Mouse (Mus musculus): Measurements from ENCODE around the gene Mlip. TPM values are rescaled to one million over a fixed set of nuclear protein-coding genes. Genes with fewer than 3 reads are reported as not detected.
A peak's percentile ranks its signal among the peaks of the same experiment; 100 is the strongest.
"Not testable (repeated sequence)": the region's sequence is repeated elsewhere in the genome, so short reads cannot be mapped to it uniquely, and the experiment has no call there.

Mlip gene
- total RNA-seq (2021) = 100 to 1,000 TPM; 154 TPM

DNA sequence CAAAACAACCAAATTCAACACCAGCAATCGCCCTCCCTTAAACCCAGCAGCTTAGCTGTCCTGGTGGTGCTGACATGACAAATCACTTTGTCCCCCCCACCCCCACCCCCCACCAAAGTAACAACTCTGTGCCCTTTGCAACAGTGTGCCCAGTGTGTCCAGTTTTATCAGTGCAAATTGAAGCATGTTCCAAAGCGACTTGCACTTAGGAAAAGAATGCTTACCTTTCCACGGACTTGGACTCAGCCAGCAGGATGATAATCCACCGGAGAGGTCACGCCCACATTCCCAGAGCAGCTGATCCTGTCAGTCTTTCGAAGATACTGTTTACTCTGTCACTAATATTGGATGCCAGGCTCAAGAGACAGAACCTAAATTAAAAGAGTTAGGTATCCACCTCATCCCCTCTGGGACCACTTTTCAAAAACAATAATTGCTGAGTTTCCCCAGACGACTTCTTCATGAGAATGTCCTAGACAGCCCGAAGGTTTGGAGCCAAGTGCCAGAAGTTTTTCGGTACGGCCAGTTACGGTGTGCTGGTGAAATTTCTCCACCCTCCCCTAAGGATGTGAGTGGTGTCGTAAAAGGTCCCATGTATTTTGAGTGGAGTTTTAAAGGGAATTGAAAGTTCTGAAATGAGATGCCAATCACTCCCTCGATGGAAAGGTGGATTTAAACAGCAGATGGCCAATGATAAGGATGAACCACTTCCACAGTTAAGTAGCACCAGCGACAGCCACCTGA, at the start of gene Mlip:
Gene Mlip (minus strand): TSS at position 538 of the 744 bp plus-strand sequence.
- intact Hi-C loops (cut with DNase I) = no loop called here
- peak; percentile 68 to 74 for DNase-seq

DNA sequence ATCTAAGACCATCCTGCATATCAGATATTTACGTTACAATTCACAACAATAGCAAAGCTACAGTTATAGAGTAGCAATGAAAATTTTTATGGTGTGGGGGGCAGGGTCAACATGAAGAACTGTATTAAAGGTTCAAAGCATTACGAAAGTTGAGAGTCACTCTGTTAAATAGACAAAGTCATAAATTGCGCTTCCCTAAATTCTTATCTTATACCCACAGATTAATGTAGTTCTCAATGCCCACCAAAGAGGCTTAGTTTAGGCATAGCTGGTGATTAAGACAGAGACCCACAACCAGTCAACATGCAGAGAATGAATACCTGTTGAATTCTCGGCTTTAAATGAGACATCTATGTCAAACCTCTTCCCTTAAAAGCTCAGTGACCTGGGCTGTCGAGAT, 47.0 kb upstream of the Mlip start:
- intact Hi-C loops (cut with DNase I) = no loop called here
- no peak for DNase-seq

- intact Hi-C loops (cut with DNase I) = no loop called here
- no peak for DNase-seq
Measured at GRCm38 (mm10) chr9:77398856-77399631, 46.3 kb upstream of the Mlip start.

- intact Hi-C loops (cut with DNase I) = no loop called here
Measured at GRCm38 (mm10) chr9:77397027-77397426, 44.3 kb upstream of the Mlip start.

DNA sequence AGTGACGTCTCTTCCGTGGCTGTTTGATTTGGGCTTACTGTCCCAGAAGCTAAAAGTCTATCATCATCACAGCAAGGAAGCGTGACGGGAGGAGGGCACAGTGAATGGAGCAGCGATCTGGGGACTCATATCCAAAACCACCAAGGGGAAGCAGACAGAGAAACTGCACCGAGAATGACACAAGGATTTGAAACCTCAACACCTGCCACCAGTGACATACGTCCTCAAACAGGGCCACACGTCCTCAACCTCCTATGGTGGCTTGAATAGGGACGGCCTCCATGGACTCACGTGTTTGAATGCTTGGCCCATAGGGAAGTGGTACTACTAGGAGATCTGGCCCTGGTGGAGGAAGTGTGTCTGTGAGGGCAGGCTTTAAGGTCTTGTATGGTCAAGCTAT, 38.5 kb upstream of the Mlip start:
- intact Hi-C loops (cut with DNase I) = no loop called here
- no peak for DNase-seq

More at GRCm38 (mm10) chr9:77397027-77397426, 44.3 kb upstream of the Mlip start:
- DNase-seq = no peak

DNA sequence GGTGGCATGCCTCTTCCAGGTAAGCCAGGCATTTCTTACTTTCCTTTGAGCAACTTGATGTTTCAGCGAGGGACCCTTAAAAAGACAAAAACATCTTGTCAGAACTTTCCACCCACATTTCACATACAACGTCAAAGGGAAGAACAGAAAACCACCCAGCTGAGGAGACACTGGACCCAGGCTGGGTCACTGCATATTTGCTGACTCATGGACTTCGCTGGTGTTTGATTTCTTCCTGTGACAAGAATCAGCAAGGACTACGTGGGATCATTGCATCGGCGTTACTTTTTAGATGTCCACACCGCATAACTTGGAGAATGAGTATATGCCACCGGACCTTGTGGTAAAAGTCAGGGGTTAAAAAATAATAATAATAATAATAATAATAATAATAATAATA, 36.2 kb upstream of the Mlip start:
- intact Hi-C loops (cut with DNase I) = loop anchor here (10.0 kb wide), 2 partner anchors 874 to 1114 kb away; no protein-coding TSS in a partner anchor
- no peak for DNase-seq

- DNase-seq = peak in 1 of 2 experiments; percentile 9
- intact Hi-C loops (cut with DNase I) = loop anchor here (10.0 kb wide), 2 partner anchors 872 to 1112 kb away; no protein-coding TSS in a partner anchor
Measured at GRCm38 (mm10) chr9:77386751-77387150, 34.0 kb upstream of the Mlip start.

DNA sequence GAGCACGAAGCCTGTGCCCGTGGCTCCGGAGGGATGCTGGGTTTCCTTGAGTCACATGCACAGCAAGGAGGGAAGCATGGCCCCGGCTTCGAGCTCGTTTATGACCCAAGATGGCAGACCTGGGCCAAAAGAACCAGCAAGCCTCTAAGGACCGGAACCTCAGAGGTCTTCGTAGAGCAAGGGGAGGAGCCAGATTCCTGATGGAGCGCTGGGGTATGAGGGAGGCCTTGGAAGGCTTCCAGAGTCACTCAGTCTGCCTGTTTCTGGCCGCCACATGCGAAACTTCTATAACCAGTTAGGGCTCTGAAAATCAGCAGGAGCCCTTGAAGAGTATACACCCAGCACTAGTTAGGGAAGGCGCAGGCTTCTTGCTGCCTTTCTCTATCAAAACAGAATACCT, 32.8 kb upstream of the Mlip start:
- no peak for DNase-seq
- intact Hi-C loops (cut with DNase I) = loop anchor here (10.0 kb wide), 2 partner anchors 871 to 1111 kb away; no protein-coding TSS in a partner anchor

DNA sequence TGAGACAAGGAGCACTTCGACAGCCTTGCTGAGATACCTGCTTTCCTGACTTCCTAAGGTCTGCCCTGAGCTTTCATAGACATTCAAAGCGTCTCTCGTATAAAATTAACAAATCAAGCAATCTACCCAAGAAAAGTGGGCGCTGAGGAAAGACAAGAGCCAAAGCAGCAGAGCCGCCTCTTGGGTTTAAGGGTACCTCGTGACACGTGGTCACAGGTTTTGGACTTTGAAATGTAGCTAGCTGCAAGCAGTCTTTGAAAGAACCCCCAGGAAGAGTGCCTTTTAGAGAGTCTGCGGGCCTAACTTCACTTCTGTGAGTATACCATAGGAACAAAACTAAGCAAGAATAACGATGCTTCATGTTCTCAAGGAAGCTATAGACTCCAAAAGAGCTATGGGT, 31.9 kb upstream of the Mlip start:
- DNase-seq = no peak
- intact Hi-C loops (cut with DNase I) = loop anchor here (10.0 kb wide), 2 partner anchors 870 to 1110 kb away; no protein-coding TSS in a partner anchor

DNA sequence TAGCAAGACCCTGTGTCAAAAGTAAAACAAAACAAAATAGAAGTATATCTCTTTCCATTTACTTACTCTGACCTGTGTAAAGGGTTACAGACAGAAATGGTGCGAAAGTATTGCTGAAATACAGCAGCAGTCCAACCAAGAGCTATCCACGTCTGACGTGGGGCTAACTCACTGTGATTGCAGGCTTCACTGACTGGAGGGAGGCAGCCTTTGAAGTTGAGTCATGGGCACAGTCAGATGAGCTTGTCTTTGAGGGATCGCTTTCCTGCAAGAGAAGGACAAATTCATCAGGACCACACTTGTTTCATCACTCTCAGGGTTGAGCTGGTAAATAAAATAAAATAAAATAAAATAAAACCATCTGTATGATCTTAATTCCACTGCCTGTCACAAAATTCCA, 31.2 kb upstream of the Mlip start:
- intact Hi-C loops (cut with DNase I) = loop anchor here (10.0 kb wide), 2 partner anchors 869 to 1109 kb away; no protein-coding TSS in a partner anchor
- DNase-seq = no peak

DNA sequence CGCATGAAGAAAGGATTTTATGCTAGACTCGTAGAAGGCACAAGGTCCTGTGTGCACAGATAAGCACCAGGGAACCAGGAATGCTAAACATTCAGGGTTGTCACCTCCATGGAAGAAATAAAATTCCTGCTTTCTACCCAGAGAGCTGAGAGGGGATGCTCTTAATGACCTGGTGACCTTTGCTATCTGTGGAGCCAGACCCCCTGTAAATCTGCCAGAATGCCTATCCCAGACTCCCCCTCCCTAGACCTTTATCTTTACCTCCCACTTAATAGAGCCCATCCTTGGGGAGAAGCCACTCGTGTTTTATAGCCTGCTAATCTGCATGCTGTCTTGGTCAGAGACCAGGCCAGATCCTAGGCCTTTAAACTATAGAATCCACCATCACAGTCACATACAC, 29.7 kb upstream of the Mlip start:
- DNase-seq = no peak
- intact Hi-C loops (cut with DNase I) = loop anchor here (10.0 kb wide), 2 partner anchors 868 to 1108 kb away; no protein-coding TSS in a partner anchor

DNA sequence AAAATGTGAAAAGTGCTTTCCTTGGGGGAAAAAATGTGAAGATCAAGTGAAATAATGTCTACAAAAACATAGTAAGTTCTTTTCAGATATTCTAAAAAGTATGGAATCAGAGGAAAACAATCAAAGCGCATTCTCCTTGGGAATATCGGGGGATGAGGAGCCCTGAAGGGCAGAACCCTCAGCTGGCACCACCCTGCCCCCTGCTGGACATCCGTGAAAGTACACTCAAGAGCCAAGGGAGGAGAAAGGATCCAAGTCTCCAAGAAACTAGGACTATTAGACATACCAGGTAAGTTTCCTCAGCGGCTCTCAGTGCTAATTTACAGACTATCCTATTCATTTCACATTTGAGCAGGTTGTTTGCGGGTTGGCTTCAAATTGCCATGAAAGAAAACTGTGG, 28.8 kb upstream of the Mlip start:
- DNase-seq = peak; percentile 72 to 84
- intact Hi-C loops (cut with DNase I) = loop anchor here (1.0 to 10.0 kb wide), 4 partner anchors 391 to 1107 kb away; no protein-coding TSS in a partner anchor

DNA sequence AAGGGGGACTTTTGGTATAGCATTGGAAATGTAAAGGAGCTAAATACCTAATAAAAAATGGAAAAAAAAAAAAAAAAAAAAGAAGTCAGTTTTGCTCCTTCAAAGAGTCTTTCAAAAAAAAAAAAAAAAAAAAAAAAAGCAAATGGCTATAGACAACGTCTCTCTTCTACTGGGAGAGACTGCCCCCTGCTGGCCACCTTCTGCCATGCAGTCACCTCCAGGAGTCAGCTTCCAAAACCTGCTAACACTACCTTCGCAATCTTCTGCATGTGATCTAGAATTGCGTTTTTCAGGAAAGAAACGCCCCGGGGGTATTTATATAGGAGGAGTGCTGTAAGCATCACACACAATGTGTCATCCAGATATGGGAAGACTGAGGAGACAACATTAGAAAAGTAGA, 26.9 kb upstream of the Mlip start:
- intact Hi-C loops (cut with DNase I) = loop anchor here (2.0 to 10.0 kb wide), 4 partner anchors 215 to 1105 kb away; no protein-coding TSS in a partner anchor
- peak; percentile 63 to 77 for DNase-seq

DNA sequence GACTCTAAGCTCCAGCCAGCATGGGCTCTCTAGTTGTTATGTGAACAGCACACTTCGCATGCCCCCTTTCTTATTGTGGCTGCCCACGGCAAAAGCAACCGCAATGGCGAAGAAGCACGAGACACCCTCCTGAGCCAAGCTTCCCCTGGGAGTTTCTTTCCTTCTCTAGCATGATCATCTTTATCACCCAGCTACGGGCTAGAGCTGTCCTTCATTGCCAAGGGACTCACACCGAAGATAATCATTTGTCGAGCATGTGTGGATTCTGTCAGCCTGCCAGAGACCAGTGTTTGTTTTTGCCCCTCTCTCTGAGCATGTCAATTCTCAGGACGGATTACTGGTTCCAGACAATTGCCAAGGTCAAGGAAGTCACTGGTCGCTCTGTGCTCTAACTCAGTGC, 24.9 kb upstream of the Mlip start:
- peak in 1 of 2 experiments; percentile 9 for DNase-seq
- intact Hi-C loops (cut with DNase I) = loop anchor here (10.0 kb wide), 1 partner anchor 213 kb away; no protein-coding TSS in a partner anchor

GRCm38 (mm10) chr9:77377082-77377481, 24.3 kb upstream of the Mlip start:
- DNase-seq = peak; percentile 60 to 71
- intact Hi-C loops (cut with DNase I) = loop anchor here (10.0 kb wide), 1 partner anchor 212 kb away; no protein-coding TSS in a partner anchor

- intact Hi-C loops (cut with DNase I) = loop anchor here (10.0 kb wide), 1 partner anchor 212 kb away; no protein-coding TSS in a partner anchor
Measured at GRCm38 (mm10) chr9:77376561-77376960, 23.8 kb upstream of the Mlip start.

DNA sequence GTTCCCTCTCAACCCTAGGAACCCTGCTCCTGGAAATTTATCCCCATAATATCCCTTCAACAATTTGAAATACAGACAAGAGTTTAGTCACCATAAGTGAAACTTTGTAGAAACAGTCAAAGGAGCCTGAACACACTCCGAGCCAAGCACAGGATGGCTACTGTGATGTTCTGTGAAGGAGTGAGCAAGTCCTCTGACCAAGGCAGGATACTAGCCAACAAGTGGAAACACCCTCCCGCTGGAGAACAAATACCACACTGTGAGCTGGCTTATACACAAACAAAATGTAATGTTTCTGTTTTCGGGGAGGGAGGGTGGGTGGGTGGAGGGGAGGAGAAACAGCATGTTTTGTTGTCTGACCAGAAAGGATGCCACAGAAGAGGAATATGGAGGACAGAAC, 17.9 kb upstream of the Mlip start:
- no peak for DNase-seq
- intact Hi-C loops (cut with DNase I) = loop anchor here (10.0 kb wide), 1 partner anchor 206 kb away; no protein-coding TSS in a partner anchor

More at GRCm38 (mm10) chr9:77376561-77376960, 23.8 kb upstream of the Mlip start:
- DNase-seq = no peak

DNA sequence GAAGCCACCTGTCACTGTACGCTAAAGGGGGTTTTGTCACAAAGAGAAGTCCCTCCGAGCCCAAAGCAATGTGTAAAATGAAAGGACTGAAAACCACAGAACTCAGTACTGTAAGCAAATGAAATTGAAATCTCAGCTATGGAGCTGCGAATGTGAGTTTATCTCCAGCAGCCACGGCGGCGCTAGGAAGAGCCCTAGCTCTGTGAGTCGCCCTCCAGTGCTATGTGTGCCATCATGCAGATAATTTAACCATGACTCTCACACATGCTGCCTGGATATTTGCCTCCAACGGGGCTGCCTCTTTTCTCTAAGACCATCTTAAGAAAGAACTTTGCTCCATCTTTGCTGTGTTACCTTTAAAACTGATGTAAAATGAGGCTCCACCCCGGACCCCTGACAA, 16.5 kb upstream of the Mlip start:
- intact Hi-C loops (cut with DNase I) = no loop called here
- no peak for DNase-seq

- intact Hi-C loops (cut with DNase I) = not testable (repeated sequence)
Measured at GRCm38 (mm10) chr9:77364681-77365080, 11.9 kb upstream of the Mlip start.

GRCm38 (mm10) chr9:77362906-77363305, 10.1 kb upstream of the Mlip start:
- DNase-seq = no peak
- intact Hi-C loops (cut with DNase I) = no loop called here

More at GRCm38 (mm10) chr9:77364681-77365080, 11.9 kb upstream of the Mlip start:
- not testable (repeated sequence) for DNase-seq

- intact Hi-C loops (cut with DNase I) = no loop called here
- no peak for DNase-seq
Measured at GRCm38 (mm10) chr9:77360654-77361053, 7.9 kb upstream of the Mlip start.

Measured in heart, postnatal 10 days (tissue).